Mouse (Mus musculus) gastrocnemius, postnatal 10 days (tissue): Measurements from ENCODE around the gene Gm20695. TPM values are rescaled to one million over a fixed set of nuclear protein-coding genes. Genes with fewer than 3 reads are reported as not detected.

Experiments used
- DNase-seq: peaks from one replicate; pipeline ENCODE4 v3.0.0; 2021; ENCODE audit warnings: mixed read lengths
- microRNA-seq, 2 experiments: library from miRNA; unstranded; fragments of <30 nt; microRNA quantifications; one replicate each; pipeline ENCODE4 v1.2.0; 2021
- total RNA-seq, 2 experiments: library from RNA; stranded (reverse); gene quantifications; 2 replicates each; pipeline ENCODE4 v1.2.3; 2021

Gm20695 gene
- total RNA-seq, 2 experiments from 2014 or later = 0.61 to 1.0 TPM

DNA sequence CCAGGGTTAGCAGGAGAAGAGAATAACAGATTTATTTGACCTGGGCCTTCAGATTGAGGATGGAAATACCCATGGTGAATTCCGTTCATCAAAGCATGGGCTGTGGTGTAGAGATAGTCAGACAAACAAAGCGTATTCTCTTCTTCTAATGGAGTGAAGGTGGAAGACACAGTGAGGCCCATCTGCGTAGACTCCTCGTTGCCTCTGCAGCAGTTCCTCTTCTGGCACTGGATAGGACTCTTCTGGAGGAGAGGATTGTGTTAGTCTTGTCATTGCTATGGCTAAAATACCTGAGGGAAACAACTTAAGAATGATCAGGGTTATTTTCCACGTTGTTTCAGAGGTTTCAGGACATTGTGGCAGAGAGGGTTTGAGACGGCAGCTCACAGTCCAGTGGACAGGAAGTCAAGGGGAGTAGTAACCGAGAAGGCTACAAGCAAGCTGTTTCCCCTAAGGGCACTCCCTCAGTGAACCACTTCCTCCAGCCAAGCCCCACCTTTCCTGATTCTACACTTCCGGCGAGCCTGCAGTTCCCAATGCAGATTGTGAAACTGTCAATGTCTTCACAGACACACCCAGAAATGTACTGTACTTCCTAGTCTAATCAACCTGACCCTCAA, 10.8 kb downstream of the Gm20695 start:
- no peak for DNase-seq

GRCm38 (mm10) chr16:3896046-3896445, 11.6 kb downstream of the Gm20695 start:
- no peak for DNase-seq

GRCm38 (mm10) chr16:3896553-3896952, 12.1 kb downstream of the Gm20695 start:
- no peak for DNase-seq

DNA sequence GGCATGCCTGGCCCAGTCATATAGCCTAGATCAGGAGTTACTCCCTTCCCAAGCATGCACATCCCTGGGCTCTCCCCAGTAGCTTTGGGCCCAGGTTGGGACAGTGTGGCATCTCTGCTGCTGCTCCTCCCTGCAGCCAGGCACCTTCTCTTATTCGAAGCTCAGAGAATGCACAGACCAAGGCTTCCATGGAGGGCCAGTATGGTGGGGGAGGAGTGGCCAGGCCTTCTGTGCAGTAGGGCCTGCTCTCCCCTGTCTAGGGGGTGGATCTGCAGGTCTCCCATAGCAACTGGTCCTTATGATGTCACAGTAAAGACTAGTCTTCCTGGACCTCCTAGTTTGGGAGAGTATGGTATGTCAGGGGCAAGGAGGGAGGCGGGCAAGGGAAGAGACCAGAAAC, 23.0 kb downstream of the Gm20695 start:
- no peak for DNase-seq

DNA sequence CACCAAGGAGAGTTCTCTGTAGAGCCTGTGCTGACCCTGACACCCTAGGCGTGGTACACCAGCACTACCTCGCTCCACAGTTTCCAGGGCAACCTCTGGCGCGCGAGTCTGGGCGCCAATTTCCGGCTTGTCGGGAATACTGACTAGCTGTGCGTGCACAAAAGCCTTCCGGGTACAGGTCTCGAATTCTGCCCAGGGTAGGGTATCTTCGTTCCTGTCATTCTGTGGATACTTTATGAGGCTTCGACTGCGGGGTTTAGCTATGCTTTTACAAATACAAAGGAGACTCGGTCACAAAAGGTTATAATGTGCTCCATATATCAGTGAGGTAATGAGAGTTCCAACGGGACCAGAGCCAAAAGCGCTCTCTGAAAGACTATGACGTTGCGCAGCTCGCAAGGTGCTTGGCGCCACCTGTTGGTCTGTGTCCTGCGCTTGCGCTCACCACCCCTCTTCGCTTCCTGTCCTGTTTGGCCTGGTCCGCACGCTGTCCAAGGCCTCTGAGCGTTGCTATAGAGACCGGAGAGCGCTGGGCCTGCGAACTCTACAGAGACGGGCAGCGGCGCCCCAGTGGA, 24.2 kb downstream of the Gm20695 start, which contains the start of the genes 1700037C18Rik and Cluap1:
Gene 1700037C18Rik (minus strand): TSS at position 153 of the 575 bp plus-strand sequence.
Gene Cluap1 (plus strand): TSS at position 265 of the 575 bp plus-strand sequence.
- DNase-seq = peak; percentile 87

GRCm38 (mm10) chr16:3909118-3909517, 24.7 kb downstream of the Gm20695 start:
- no peak for DNase-seq

- DNase-seq = no peak
Observed at GRCm38 (mm10) chr16:3920756-3921155, 36.3 kb downstream of the Gm20695 start.

GRCm38 (mm10) chr16:3923515-3923914, 39.1 kb downstream of the Gm20695 start:
- no peak for DNase-seq

- no peak for DNase-seq
Observed at GRCm38 (mm10) chr16:3923966-3924365, 39.5 kb downstream of the Gm20695 start.

DNA sequence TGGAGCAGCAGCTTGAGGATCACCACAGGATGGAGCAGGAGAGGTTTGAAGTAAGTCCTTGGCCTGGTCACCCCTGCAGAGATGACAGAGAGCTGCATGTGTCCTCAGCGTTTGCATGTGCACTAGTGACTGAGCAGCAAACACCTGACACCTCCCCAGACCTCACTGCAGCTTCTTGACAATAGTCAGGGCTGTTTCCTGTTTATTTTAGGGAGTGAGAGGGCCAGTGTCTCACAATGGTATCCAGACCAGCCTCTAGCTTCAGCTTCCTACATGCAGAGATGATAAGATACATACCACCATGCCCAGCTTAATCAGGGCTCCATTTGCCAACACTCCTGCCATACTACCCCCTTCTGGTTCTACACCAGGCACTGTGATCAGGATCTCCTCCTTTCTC, 44.1 kb downstream of the Gm20695 start:
- DNase-seq = no peak

GRCm38 (mm10) chr16:3929151-3929550, 44.7 kb downstream of the Gm20695 start:
- DNase-seq = no peak

DNA sequence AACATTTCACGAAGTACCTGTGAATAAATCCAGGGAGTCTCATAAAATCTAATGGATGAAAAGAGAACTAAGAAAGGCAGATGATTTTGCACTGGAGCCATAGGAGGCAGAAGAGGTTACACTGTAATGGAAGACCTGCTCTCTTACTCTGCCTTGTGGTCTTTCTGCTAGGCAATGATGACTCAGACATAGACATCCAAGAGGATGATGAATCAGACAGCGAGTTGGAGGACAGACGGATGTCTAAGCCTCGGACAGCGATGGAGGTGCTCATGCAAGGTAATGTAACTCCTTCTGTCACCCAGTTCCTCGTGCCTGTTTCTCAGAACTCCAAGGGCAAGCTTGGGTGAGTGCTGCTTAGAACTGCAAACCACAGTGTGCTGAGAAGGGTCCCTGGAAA, 49.1 kb downstream of the Gm20695 start:
- no peak for DNase-seq

DNA sequence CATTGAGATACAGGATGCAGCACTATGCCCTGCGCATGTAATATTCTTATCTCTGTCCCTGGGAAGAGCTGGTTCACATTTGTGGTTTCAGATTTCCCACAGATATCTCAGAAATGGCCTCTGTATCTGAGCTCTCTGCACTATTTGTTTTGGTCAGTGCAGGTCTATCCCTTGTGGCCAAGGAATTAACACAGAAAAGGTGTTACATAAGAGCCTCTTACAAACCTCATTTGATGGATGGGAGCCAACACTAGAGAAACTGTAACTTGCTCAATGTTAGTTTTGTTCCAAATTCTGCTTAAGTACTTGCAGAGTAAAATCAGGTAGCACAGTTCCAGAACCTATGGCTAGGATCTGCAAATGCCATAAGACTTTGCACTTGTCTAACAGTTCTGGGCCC, 49.6 kb downstream of the Gm20695 start:
- DNase-seq = no peak

DNA sequence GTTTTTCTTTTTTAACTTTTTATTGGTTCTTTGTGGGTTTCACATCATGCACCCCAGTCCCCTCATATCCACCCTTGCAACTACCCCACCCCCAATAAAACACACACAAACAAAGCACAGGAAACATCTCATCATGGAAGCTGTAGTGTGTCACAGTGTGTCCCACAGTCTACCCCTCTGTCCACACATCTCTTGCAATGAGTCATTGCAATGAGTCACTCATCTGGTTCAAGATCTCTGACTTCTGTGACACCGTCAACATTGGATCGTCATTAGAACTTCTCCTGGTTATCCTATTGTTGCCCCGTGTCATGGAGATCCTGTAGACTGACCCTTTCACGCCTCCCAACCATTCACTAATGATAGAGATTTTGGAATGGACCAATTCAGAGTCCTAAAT, 50.3 kb downstream of the Gm20695 start:
- DNase-seq = no peak

DNA sequence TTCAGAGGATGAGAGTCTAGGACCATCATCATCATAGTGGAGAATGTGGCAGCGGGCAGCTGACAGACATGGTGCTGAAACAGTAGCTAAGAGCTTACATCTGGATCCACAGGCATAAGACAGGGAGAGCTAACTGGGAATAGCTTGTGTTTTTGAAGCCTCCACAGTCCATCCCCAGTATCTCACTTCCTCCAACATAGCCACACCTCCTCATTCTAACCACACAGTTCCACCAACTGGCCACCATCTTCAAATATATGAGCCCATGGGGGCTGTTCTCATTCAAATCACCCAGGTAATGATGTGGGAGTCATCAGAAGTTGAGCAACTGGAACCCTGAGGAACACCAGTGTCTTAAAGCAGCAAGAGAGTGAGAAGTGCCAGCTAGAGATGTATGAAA, 66.7 kb downstream of the Gm20695 start:
- no peak for DNase-seq

- DNase-seq = peak; percentile 39
Observed at GRCm38 (mm10) chr16:3956369-3956768, 71.9 kb downstream of the Gm20695 start.

GRCm38 (mm10) chr16:3959261-3959660, 74.8 kb downstream of the Gm20695 start:
- DNase-seq = no peak

DNA sequence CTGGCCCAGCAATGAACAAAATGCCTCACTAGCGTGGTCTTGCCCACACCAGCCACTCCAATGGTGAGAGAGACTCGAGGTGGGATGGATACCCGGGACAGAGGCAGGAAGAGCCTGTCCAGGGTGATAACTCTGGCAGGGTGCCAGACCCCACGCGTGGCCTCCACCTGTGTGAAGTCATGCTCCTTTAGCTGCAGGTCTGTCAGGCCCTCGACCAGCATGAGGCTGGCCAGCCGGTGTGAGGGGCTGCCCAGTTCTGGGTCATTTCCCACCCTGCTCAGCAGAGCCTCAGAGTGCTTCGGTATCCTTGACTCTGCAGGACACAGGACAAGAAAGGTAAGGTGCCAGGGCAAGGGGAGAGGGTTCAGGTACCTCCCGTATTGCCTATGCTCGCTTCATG, 80.5 kb downstream of the Gm20695 start:
- DNase-seq = peak; percentile 17

- DNase-seq = no peak
Observed at GRCm38 (mm10) chr16:3965534-3965933, 81.1 kb downstream of the Gm20695 start.

Small RNA genes within 50 kb of the gene (microRNA-seq; reads per million reads assigned to microRNA genes)
- 0 reads per million in 2 experiments for gene Gm23493

Other genes starting within 250 kb of the Gm20695 start
- gene Mefv, start 166.6 kb upstream of the Gm20695 start, total RNA-seq = not detected
- gene Zfp263, start 140.6 kb upstream of the Gm20695 start, total RNA-seq = 10 to 100 TPM in 1 of 2 experiments, 1 to 10 TPM in 1; 9.2 to 11.9 TPM
- not detected for gene Olfr15, start 53.8 kb upstream of the Gm20695 start, total RNA-seq
- 1 to 10 TPM; 1.2 to 1.6 TPM for gene Zfp174, start 37.4 kb upstream of the Gm20695 start, total RNA-seq
- gene Naa60, start 12.3 kb upstream of the Gm20695 start, total RNA-seq = 10 to 100 TPM; 31.5 to 34.3 TPM
- gene Zfp597, start 87 bp upstream of the Gm20695 start, total RNA-seq = 1 to 10 TPM; 7.0 to 8.9 TPM
- 1 to 10 TPM; 1.3 to 2.7 TPM for gene 1700037C18Rik, start 24.0 kb downstream of the Gm20695 start, total RNA-seq
- gene Cluap1, start 24.2 kb downstream of the Gm20695 start, total RNA-seq = 1 to 10 TPM; 6.8 to 7.7 TPM
- gene Nlrc3, start 92.0 kb downstream of the Gm20695 start, total RNA-seq = 1 to 10 TPM; 4.3 to 5.1 TPM
- gene Slx4, start 119.1 kb downstream of the Gm20695 start, total RNA-seq = 10 to 100 TPM; 10.2 to 15.7 TPM
- not detected for gene Dnase1, start 152.3 kb downstream of the Gm20695 start, total RNA-seq
- 10 to 100 TPM; 77.6 to 85.0 TPM for gene Trap1, start 193.2 kb downstream of the Gm20695 start, total RNA-seq